Mouse (Mus musculus) liver, adult 2 months (tissue): ENCODE measurements around the gene Ythdf1.

Source experiments
- CTCF ChIP-seq: fragments of 200-500 bp; IDR thresholded peaks from 2 replicates; pipeline ENCODE4 v1.5.1; 2011; ENCODE audit warnings: low read depth, low read length, control low read depth
- POLR2A ChIP-seq: fragments of 200-500 bp; IDR thresholded peaks from 2 replicates; pipeline ENCODE4 v1.6.1; 2011; ENCODE audit warnings: low read length, control low read depth; ENCODE audit not compliant: insufficient read depth; ENCODE audit errors: extremely low read depth

DNA sequence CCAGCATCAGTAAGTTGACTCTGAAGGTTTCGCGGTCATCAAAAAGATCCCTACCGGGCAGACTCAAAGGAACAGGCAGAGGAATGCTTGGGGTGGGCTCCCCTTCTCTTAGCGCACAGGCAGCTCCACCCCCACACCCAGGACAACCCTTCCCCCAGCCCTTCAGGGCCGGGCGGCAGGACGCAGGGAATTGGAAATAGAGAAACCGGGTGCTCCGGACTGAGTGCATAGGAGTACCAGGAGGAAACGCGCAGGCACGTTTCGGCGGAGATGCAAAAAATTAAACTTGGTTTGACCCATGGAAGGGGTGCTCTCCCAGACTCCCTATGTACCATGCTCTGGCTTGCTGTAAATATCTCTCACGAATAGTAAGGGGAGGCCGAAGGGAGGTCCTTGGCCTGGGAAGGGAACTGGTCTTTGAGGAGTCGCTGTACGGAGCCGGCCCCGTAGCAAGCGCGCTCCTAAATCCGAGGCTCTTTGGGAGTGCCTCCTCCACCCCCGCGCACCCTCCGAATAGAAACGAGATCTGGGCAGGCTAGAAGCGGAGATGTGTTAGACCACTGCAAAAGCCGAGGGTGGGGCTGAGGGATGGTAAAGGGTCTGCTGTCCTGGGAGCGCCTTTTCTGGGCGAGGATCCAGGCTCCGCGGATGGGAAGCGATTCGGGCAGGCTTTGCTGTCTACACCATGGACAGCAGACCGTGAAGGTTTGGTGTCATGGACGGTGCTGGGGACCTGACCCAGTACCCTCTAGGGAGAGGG, 29.5 kb downstream of the Ythdf1 start:
- no peak for TF ChIP-seq CTCF
- no peak for TF ChIP-seq POLR2A
